Mouse (Mus musculus) large intestine, adult 2 months (tissue): Measurements from ENCODE around the gene Ly75. TPM values are rescaled to one million over a fixed set of nuclear protein-coding genes. Genes with fewer than 3 reads are reported as not detected.
A peak's percentile ranks its signal among the peaks of the same experiment; 100 is the strongest.

ENCODE experiments used
- DNase-seq: peaks from one replicate; pipeline ENCODE4 v3.0.0-alpha.2; 2012; ENCODE audit warnings: low read depth, low spot score
- WGBS: fragments of 180-500 bp; shearing (Covaris S2); methylation state at CpG from one replicate; pipeline ENCODE4 v1.1.7; 2018; 5-methylcytosine and 5-hydroxymethylcytosine counted together
- polyA plus RNA-seq: library from polyadenylated mRNA; depleted of rRNA; stranded (reverse); fragments of >200 nt; gene quantifications from 2 replicates; pipeline ENCODE4 v1.2.3, GENCODE M21; 2012; rRNA removed

Ly75 gene
- polyA plus RNA-seq: 3.5 and 8.6 TPM in 2 replicates

DNA sequence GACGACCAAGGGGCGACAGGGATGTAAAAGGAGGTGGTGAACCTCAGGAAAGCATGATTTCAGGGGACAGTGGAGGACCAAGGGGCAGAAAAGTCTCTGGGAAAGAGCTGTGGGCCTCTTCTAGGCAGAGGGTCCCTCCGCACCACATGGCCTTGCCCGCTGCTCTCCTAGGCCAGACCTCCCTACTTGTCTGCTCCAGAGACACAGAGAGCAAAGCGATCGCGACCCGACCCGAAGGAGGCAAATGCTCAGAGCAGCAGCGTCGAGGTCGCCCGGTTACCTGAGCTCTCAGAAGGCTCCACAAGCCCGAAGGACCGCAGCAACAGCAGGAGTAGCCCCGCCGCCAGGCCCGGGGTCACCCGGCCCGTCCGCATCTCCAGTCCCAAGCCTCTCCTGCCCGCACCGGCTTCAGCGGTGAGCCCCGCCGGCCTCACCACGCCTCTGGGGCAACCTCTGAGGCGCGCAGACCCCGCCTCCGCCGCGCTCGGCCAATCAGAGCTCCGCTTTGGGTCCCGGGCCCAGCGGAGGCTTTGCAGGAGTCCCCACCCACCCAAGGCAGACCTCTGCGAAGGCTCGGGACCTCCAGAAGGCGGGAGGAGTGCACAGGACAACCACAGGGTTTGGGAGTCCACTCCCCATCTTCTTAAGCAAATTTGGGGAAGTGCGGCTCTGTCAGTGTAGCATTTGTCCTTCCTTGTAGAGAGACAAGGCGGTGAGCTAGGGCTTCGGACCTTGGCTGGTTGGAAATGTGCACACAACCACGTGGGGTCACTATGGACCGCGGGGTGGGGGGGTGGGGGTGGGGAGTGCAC, at the start of gene Ly75:
TSS of gene Ly75 (minus strand) at position 446 of the 812 bp plus-strand sequence.
- WGBS: 1% methylated on average over 46 of the region's 46 CpGs
- DNase-seq: peak; percentile 67

DNA sequence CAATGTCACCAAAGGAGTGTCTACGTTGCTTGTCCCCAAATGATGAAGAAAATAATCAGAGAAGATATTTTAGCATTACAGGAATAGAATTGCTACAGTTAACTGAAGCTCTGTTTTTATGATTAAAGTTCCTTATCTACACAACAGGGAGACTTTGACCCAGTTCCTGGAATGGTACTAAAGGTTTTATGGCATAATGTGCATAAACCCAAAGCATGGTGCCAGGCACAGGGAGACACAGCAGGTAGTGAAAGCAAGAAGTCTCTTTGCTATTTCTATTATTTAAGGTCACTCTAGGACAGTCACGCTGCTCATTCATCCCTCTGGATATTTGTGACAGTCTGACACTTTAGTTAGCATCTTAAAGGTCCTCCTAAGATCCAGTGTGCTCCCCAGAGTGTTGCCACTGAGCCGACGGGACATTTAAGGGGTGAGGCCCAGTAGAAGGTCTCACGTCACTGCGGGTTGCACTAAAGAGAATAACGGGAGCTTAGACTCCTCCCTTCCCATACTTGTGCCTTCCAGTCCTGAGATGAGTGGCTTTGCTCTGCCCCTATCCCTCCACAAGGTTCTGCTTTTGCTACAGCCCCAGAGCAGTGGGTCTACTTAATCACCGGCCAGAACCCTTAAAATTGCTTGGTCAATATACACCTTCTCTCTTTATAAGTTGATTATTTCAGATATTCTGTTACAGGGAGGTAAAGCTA, 47.4 kb upstream of the Ly75 start:
- 37% methylated on average over 8 of the region's 8 CpGs for WGBS
- DNase-seq: peak; percentile 75

DNA sequence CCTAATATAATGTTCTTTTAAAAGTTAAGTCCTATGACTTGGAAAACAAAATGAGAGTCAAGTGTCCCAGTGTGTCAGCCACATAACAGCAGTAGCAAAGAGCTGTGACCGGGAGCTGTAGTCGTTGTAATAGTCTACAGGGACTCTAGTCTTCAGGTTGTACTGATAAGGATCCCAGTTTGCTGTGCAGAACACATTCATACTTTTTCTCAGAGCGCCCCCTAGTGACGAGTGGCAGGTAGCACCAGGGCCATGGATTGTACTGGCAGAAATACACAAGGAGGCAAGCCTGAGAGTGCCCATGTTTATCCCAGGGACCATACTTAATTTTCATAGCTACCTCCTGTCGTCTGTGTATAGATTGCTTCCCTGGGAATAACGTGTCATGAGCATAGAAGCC, 35.0 kb upstream of the Ly75 start:
- WGBS: 8% methylated on average over 6 of the region's 6 CpGs
- peak; percentile 85 for DNase-seq

DNA sequence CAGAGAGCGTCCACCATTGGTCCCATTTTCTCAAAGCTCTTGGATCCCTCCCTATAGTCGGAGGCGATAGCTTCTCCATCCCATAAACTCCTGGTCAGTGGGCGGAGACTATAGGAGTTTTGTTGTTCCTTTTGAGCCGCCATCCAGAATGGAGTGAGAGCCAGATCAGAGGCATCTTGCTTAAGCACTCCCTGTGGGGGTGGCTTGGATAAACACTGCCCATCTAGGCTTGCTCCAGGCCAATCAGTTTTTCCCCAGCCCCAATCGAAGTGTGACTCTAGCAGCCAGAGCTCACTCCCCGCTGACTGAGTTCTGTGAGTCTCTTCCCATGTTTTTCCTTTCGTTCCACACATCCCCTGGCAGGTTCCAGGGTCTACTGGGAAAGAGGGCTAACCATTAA, 31.2 kb upstream of the Ly75 start:
- WGBS: 67% methylated on average over 8 of the region's 8 CpGs
- no peak for DNase-seq

DNA sequence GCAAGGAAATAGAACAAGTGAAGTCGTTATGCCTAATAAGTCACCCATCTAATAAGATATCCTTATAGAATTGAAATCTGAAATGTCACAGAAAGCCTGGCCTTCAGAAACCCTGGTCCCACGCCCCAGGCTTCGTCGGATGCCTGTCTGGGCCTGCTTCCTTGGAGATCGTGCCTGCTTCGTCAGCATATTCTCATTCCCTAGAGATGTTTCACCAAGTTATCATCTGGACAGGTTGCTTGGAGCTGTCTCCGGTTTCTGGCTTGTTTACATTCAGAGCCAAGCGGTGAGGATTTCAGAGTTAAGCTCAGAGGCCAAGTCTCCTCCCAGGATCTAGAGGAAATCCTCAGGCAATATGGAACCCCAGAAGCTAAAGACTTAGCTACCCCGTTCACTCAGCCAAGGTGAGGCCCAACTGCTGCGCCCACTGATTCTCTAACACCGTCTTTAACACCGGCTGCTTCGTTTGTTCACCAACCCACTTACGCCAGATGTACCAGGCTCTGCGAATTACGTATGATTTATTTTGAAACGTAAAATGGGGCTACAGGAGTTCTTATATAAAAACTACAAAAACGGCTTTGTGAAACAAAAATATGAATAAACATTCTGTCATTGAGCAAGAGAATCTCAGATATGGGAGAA, 30.0 kb upstream of the Ly75 start:
- DNase-seq: no peak
- 80% methylated on average over 18 of the region's 18 CpGs for WGBS

DNA sequence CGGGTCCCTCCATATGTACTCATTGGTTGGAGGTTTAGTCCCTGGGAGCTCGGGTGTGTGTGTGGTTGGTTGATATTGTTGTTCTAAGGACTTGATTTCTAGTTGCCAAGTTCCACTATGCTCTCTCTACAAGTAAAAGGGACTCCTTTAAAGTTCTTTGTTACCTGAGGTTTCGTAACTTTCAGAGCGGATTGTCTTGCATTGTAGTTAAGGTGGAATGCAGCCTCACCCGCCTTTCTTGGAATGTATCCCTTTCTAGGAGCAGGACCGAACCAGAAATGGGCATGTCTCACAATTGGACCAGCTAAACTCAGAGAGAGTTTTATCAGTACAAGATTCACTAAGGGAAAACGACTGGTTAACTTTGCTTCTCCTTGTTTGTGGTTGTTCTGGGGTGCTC, 28.1 kb upstream of the Ly75 start:
- no peak for DNase-seq
- WGBS: 60% methylated on average over 7 of the region's 7 CpGs

DNA sequence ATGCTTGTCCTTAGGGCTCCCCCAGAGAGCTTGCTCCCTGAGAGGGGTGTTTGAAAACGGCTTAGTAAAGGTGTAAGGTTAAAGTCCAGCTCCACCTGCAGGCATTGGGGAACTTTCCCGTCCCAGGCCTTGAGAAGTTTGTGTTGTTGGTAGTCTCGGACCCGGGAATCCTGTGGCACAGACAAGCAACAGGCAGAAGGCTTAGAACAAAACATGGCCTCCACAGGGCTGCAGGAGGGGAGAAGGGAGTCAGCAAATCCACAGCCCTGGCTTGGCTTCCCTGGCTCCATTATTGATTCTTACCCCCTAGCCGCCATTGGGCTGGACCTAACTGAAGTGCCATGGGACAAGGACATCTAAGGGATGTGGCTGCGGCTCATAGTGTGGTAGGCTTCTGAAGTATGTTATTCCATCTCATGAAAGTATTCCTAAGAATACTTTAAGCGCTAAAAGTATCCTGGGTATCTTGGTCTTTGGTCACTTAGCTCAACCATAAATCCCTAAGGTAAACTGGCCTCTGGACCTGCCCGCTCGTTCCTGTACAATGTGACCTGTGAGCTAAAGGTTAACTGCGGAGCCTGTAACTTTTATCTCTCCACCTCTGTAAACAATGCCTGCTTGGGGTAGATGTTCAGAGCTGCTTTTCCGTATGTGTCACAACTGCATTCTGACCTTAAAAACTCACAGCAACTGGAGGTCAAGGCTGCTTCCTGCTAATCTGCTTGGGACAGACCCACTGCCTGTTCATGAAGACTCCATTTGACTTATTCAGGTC, 27.1 kb upstream of the Ly75 start:
- 34% methylated on average over 11 of the region's 11 CpGs for WGBS

DNA sequence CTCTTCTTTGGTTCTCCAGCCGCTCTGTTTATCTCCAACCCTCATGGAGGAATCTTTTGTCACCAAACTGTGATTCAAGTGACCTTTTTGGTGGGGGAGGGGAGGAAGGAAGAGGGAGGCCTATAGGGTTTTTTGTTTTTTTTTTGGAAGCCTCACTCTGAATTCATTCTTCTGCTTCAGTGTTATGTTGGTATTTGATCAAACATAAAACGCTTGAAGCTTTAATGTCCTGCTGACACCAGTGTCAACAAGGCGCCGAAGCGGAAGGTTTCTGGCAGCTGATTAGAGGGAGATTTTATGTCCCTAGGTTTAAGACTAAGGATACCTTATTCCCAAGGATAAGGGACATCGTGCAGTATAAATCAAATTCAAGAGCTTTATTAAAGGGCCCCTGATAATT, 26.1 kb upstream of the Ly75 start:
- DNase-seq: no peak
- 75% methylated on average over 6 of the region's 6 CpGs for WGBS

More for the DNA sequence above, 27.1 kb upstream of the Ly75 start:
- peak; percentile 45 for DNase-seq

DNA sequence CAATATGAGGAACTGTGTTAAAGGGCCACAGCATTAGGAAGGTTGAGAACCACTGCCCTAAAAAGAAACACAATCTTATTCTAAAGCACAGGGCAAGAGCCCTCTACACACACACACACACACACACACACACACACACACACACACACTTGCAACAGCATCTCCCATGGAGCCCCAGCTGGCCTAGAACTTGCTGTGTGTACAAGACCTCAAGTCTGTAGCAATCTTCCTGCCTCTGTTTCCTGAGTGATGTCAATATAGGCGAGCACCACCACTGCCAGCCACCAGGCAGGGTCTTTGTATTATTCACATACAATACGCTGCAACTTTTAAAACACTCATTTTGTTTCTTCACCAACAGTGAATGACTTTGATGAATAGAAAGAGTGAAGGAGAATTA, 24.3 kb upstream of the Ly75 start:
- 93% methylated on average over 2 of the region's 2 CpGs for WGBS
- DNase-seq: no peak

DNA sequence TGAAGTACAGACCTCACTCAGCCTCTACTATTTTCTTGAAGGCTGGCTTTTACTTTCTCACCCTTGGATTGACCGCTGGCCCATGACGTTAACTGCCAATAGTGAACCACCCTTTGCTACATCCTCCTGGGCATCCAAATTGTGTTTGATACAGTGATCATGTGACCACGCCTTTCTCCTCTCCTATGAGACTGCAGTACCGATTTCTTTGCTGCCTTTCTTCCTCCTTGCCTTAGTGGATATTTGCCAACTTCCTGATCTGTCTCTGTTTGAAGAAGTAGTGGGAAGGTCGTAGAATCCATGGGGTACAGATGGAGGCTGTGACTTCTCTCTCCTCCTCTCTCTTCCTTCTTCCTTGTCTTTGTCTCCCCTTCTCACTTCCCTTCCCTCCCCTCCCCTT, 22.3 kb upstream of the Ly75 start:
- DNase-seq: no peak
- 37% methylated on average over 5 of the region's 5 CpGs for WGBS

DNA sequence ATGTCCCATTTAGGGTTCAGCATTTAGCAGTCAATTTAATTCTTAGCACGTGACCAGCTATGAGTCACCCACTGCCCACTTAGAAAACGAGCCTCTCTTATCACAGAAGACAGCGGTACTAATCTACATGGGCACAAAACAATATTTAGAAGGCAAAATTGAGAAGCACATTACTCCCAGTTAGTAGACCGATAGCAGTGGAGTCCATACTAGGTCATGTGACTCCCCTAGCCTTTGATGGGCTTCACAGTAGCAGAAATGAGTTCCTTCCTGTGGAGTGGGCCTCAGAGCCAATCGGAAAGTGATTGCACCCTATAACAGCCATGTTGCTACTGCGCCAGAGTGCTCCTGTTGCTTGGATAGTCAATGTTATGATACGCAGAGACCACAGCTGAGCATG, 21.7 kb upstream of the Ly75 start:
- WGBS: 93% methylated on average over 7 of the region's 7 CpGs
- no peak for DNase-seq

DNA sequence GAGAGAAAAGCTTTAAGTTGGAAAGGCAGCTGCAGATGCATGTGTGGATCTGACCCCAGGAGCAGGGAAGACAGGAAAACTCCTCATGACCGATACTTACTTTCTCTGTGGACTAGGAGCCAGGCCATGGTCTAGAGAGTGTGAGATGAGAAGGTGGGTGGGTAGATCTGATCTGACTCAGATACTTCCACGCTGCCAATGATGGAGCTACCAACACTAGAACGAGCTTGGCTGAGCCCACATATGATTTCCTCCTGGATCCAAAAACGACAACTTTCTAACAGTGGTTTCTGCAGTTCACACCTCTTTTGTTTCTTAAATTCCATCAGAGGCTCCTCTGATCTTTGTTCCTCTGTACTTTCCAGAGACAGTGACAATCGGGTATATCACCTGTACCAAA, 18.6 kb upstream of the Ly75 start:
- no peak for DNase-seq
- 55% methylated on average over 5 of the region's 5 CpGs for WGBS

DNA sequence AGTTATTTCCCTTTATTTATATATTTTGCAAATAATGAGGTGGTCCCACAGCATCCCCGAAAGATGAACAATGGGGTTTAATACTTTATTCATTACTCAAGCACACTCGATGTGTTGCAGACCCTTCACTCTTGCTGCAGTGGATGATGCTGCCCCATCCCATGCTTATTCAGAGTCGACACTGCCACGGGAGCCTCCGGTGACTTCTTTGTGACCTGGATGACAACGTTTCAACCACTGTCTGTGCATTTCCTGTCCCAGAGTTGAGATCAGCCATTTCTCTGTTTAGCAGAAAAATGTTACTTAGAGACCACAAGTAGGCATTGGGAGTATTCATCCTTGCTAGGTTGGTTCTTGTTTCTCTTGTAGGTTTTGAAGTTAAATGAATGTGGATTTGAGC, 10.7 kb upstream of the Ly75 start:
- no peak for DNase-seq
- 77% methylated on average over 6 of the region's 6 CpGs for WGBS

DNA sequence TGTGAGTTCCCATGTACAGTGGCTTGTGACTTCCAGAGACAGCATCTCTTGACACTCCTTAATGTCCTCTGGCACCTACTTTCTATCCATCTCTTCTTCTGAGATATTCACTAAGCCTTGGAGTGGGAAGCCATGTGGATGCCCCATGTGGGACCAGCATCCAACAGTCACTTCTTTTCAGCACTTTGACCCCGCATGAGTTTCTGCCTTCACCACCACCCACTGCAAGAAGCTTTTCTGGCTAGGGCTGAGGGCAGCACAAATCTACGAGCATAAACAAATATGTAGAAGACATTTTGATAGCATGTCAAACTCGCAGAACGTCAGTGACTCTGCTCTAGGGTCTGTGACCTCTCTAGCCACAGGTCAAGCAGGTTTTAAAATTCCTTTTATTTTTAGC, 9.2 kb upstream of the Ly75 start:
- no peak for DNase-seq
- WGBS: 57% methylated on average over 4 of the region's 4 CpGs

DNA sequence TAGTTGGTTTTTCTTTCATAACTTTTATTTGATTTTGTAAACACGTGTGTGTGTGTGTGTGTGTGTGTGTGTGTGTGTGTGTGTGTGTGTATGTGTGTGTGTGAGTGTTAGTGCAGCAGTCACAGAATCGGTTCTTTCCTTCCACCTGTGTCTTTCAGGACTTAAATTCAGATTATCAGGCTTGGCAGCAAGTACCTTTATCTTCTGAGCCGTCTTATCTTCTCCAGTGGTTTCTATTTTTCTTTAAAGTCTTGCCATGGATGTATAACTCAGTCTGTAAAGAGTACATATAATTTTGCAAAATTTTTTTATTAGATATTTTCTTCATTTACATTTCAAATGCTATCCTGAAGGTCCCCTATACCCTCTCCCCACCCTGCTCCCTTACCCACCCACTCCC, 4.3 kb upstream of the Ly75 start:
- DNase-seq: no peak
- WGBS: 67% methylated on average over 3 of the region's 3 CpGs

DNA sequence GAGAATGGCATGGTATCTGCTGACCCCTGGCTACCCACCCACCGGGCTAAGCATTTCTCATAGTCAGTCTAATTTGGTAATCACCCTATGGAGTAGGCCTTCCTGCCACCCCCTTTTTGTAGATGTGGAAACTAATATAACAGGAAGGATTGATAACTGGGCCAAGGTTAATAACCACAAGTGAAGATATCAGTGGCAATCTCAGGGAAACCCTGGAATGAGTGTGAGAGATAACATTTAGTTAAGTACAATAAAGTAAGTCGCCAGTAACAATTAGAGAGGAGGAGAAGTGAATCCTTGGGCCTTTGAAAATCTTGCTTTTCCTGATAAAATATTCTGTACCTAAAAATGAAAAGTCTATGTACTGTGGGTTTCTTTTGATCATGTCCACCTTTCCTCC, 3.7 kb upstream of the Ly75 start:
- DNase-seq: no peak
- 68% methylated on average over 2 of the region's 2 CpGs for WGBS

DNA sequence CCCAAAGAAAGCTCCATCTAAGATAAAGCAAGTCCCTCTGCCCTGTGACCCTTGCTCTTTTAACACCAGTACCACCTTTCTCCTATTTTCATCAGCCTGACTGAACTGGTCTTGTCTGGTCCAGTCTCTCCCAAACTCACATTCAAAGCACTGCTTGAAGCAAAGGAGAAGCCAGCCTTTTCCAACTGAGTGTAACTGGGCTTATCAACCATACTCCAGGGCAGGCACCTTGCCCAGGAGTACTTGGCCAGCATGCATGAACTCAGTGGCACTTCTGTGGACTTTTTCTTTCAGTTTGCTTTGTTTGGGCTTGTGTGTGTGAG, 1.6 kb upstream of the Ly75 start:
- DNase-seq: no peak

DNA sequence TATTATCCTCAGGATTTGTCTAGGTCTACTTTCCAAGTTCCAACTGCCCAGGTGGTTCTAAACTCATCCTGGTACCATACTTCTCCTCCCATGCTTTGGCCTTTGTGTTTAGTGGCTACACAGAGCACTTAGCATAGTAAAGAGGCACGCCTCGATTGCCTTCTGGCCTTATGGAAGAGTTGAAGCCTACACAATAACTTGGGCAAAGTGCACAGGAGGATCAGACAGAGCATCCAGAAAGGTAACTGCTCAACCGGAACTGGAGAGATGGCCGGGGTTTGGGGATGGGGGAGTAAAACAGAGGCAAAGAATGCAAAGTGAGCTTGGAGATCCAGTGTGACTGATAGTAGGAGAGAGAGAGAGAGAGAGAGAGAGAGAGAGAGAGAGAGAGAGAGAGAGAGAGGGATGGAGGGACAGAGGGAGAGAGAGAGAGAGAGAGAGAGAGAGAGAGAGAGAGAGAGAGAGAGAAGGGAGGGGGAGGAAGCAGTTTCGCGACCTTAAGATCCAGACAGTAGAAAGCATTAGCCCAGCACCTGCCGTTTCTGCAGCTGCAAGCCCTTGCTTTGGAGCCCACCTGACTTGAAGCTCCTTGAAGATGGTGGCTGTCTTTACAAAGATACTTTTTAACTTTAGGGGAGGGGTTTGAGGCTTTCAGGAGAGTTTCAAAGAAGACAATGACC, 1.1 kb upstream of the Ly75 start:
- DNase-seq: no peak

DNA sequence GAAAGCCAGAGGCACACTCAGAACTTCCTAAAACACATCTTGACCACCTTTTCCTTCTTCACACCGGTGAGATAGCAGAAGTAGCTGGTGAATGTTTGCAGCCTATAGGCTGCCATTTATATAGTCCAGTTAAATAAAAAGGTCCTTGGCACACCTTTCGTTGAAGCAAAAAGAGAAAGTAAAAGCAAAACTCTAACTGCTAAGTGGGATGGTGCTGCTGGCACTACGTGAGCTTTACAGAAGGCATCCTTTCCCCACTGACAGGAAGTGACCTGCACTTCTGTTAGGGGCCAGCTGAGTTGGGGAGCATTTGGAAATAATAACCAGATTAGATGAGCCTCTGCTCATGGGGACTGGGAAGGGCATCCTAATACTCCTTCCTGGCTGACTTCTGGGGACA, 757 bp downstream of the Ly75 start:
- DNase-seq: peak; percentile 40
- WGBS: 26% methylated on average over 3 of the region's 3 CpGs

More for the DNA sequence above, 1.1 kb upstream of the Ly75 start:
- WGBS: 50% methylated on average over 7 of the region's 7 CpGs

DNA sequence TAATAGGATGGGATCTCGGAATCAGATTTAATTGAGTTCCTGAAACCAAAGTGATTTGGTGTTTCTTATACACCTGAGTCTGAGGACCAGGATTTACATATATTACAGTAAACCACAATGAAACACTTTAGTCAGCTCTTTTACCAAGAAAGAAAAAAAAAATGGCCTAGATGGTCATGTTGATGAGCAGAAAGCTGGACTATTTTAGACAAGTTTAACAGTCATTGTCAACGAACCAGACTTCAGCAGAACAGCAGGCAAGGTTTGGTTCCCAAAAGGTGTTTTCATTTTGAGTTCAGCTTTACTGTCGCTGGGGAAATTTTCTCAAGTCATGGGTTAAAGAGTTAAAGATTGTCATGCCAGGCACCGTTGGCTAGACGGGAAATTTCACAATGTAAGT, 5.8 kb downstream of the Ly75 start:
- 76% methylated on average over 5 of the region's 5 CpGs for WGBS
- DNase-seq: no peak
